Mouse (Mus musculus) stomach, embryonic 16.5 days (tissue): ENCODE results near the gene Zfp14. TPM values are rescaled to one million over a fixed set of nuclear protein-coding genes. Genes with fewer than 3 reads are reported as not detected.

Source experiments
- ATAC-seq: fragments of 200-750 bp; cut with Nextera tagmentation; 2 replicates; pipeline ENCODE4 v1.8.0; 2017; ENCODE audit warnings: moderate number of reproducible peaks, moderate TSS enrichment; ENCODE audit not compliant: insufficient read depth, low FRiP score
- H3K27ac ChIP-seq: fragments of 300-500 bp; sonication (generic); 2 replicates; pipeline ENCODE4 v1.5.1; 2014; ENCODE audit warnings: low read length
- H3K27me3 ChIP-seq: fragments of 300-500 bp; sonication (generic); 2 replicates; pipeline ENCODE4 v1.6.1; 2014; ENCODE audit warnings: low read length, control low read depth, mixed read lengths; ENCODE audit not compliant: control insufficient read depth, insufficient read depth
- H3K36me3 ChIP-seq: fragments of 300-500 bp; sonication (generic); 2 replicates; pipeline ENCODE4 v1.6.1; 2014; ENCODE audit warnings: low read length; ENCODE audit not compliant: control insufficient read depth, insufficient read depth
- H3K4me1 ChIP-seq: fragments of 300-500 bp; sonication (generic); 2 replicates; pipeline ENCODE4 v1.6.1; 2014; ENCODE audit warnings: low read length, control low read depth, mixed read lengths; ENCODE audit not compliant: control insufficient read depth, insufficient read depth
- H3K4me2 ChIP-seq: fragments of 300-500 bp; sonication (generic); 2 replicates; pipeline ENCODE4 v1.6.1; 2014; ENCODE audit warnings: low read depth, low read length, mixed read lengths
- H3K4me3 ChIP-seq: fragments of 300-500 bp; sonication (generic); replicated peaks from 2 replicates; pipeline ENCODE4 v1.5.1; 2014; ENCODE audit warnings: mild to moderate bottlenecking, low read length
- H3K9ac ChIP-seq: fragments of 300-500 bp; sonication (generic); 2 replicates; pipeline ENCODE4 v1.6.1; 2014; ENCODE audit warnings: low read length
- H3K9me3 ChIP-seq: fragments of 300-500 bp; sonication (generic); replicated peaks from 2 replicates; pipeline ENCODE4 v1.6.1; 2016; ENCODE audit warnings: low read length, control low read depth; ENCODE audit not compliant: control insufficient read depth
- WGBS: fragments of 180-500 bp; shearing (Covaris S2); extraction: QIAGEN DNeasy Blood & Tissue Kit; methylation state at CpG from one replicate; pipeline ENCODE4 v1.1.7; 2014; 5-methylcytosine and 5-hydroxymethylcytosine counted together
- polyA plus RNA-seq: library from polyadenylated mRNA; unstranded; fragments of >200 nt; fragmentation: Nextera tagmentation; extraction: Ambion mirVana; gene quantifications from 2 replicates; pipeline ENCODE4 v1.2.1, GENCODE M21; 2015

Zfp14 gene
- polyA plus RNA-seq, 1 experiment from 2014 or later, result 3.7 TPM

DNA sequence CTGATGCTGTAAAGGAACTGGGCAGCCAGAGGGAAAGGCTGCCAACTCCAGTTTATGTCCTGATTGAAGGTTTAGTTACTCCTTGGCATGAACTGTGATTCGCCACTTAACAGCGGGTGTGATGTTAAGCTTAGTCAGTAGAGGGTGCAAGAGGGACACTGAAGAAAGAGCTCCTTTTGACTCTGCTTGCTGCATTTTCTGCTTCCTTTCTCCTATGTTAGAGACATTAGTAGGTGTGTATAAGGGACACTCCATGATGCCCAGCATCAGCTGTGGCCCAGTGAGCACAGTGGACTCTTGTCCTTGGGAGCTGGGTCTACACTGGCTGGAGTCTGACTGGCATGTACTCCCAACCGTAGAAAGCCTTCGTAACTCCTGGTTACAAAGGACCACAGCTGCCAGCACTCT is 38.2 kb downstream of the Zfp14 start:
- H3K4me1 ChIP-seq, result no peaks in the 10 kb centered on the region; the same call in 1 of the 2 replicates
- ATAC-seq, result no peak
- H3K4me2 ChIP-seq, result no peak overlapping the region
- no peak overlapping the region for H3K4me3 ChIP-seq
- H3K9ac ChIP-seq, result no peak overlapping the region
- H3K36me3 ChIP-seq, result peaks cover 22% of the 10 kb centered on the region
- 78% methylated on average over 4 of the region's 4 CpGs for WGBS
- H3K9me3 ChIP-seq, result no peaks in the 10 kb centered on the region
- no peak overlapping the region for H3K27ac ChIP-seq
- H3K27me3 ChIP-seq, result no peaks in the 10 kb centered on the region

GRCm38 (mm10) chr7:30010551-30011195 is 40.5 kb downstream of the Zfp14 start:
- H3K4me2 ChIP-seq, result no peak overlapping the region
- no peak for ATAC-seq
- H3K4me1 ChIP-seq, result no peaks in the 10 kb centered on the region; the same call in 1 of the 2 replicates
- H3K36me3 ChIP-seq, result peaks cover 9% of the 10 kb centered on the region; the same call in 1 of the 2 replicates
- H3K27ac ChIP-seq, result no peak overlapping the region
- H3K9me3 ChIP-seq, result no peaks in the 10 kb centered on the region
- H3K27me3 ChIP-seq, result no peaks in the 10 kb centered on the region
- H3K9ac ChIP-seq, result no peak overlapping the region
- 78% methylated on average over 10 of the region's 10 CpGs for WGBS
- H3K4me3 ChIP-seq, result no peak overlapping the region

GRCm38 (mm10) chr7:30009321-30010085 is 41.7 kb downstream of the Zfp14 start:
- no peaks in the 10 kb centered on the region for H3K27me3 ChIP-seq
- 55% methylated on average over 21 of the region's 21 CpGs for WGBS
- ATAC-seq, result no peak
- no peaks in the 10 kb centered on the region for H3K9me3 ChIP-seq
- H3K36me3 ChIP-seq, result 0 out of 2 replicates have a peak, but pooled peaks cover 1% of the 10 kb centered on the region
- no peak overlapping the region for H3K27ac ChIP-seq
- no peak overlapping the region for H3K4me3 ChIP-seq
- no peaks in the 10 kb centered on the region; the same call in 1 of the 2 replicates for H3K4me1 ChIP-seq
- H3K4me2 ChIP-seq, result no peak overlapping the region
- H3K9ac ChIP-seq, result peak overlapping the region; percentile 51; the same call in 1 of the 2 replicates

- Histone ChIP-seq H3K4me3 (no peak overlapping the region), H3K9me3 (no peaks in the 10 kb centered on the region), H3K27me3 (no peaks in the 10 kb centered on the region), H3K27ac (no peak overlapping the region), H3K36me3 (no peaks in the 10 kb centered on the region), H3K4me2 (no peak overlapping the region), H3K9ac (no peak overlapping the region), H3K4me1 (no peaks in the 10 kb centered on the region; the same call in 1 of the 2 replicates)
- no peak for ATAC-seq
- 70% methylated on average over 6 of the region's 6 CpGs for WGBS
These were observed 43.0 kb downstream of the Zfp14 start for GRCm38 (mm10) chr7:30008020-30008690.

GRCm38 (mm10) chr7:30007601-30008000 is 43.6 kb downstream of the Zfp14 start:
- no peak overlapping the region for H3K4me2 ChIP-seq
- no peaks in the 10 kb centered on the region; the same call in 1 of the 2 replicates for H3K4me1 ChIP-seq
- 94% methylated on average over 1 of the region's 1 CpGs for WGBS
- no peaks in the 10 kb centered on the region for H3K9me3 ChIP-seq
- H3K4me3 ChIP-seq, result no peak overlapping the region
- H3K27ac ChIP-seq, result no peak overlapping the region
- H3K27me3 ChIP-seq, result no peaks in the 10 kb centered on the region
- H3K9ac ChIP-seq, result no peak overlapping the region
- H3K36me3 ChIP-seq, result no peaks in the 10 kb centered on the region
- ATAC-seq, result no peak

- no peaks in the 10 kb centered on the region for H3K9me3 ChIP-seq
- H3K9ac ChIP-seq, result no peak overlapping the region
- H3K36me3 ChIP-seq, result peaks cover 23% of the 10 kb centered on the region
- H3K4me2 ChIP-seq, result no peak overlapping the region
- 56% methylated on average over 5 of the region's 5 CpGs for WGBS
- H3K27ac ChIP-seq, result no peak overlapping the region
- ATAC-seq, result no peak
- no peak overlapping the region for H3K4me3 ChIP-seq
- no peaks in the 10 kb centered on the region for H3K4me1 ChIP-seq
- H3K27me3 ChIP-seq, result no peaks in the 10 kb centered on the region
These were observed 50.6 kb downstream of the Zfp14 start for GRCm38 (mm10) chr7:30000601-30001000.

- Histone ChIP-seq H3K27me3 (no peaks in the 10 kb centered on the region), H3K36me3 (peaks cover 48% of the 10 kb centered on the region), H3K4me2 (no peak overlapping the region), H3K4me1 (no peaks in the 10 kb centered on the region), H3K9me3 (no peaks in the 10 kb centered on the region), H3K4me3 (no peak overlapping the region), H3K9ac (no peak overlapping the region), H3K27ac (no peak overlapping the region)
- WGBS, result 79% methylated on average over 8 of the region's 8 CpGs
- ATAC-seq, result no peak
These were observed 56.0 kb downstream of the Zfp14 start for GRCm38 (mm10) chr7:29995134-29995533.

- no peak for ATAC-seq
- no peak overlapping the region for H3K4me3 ChIP-seq
These were observed 57.8 kb downstream of the Zfp14 start for GRCm38 (mm10) chr7:29993340-29993739.

DNA sequence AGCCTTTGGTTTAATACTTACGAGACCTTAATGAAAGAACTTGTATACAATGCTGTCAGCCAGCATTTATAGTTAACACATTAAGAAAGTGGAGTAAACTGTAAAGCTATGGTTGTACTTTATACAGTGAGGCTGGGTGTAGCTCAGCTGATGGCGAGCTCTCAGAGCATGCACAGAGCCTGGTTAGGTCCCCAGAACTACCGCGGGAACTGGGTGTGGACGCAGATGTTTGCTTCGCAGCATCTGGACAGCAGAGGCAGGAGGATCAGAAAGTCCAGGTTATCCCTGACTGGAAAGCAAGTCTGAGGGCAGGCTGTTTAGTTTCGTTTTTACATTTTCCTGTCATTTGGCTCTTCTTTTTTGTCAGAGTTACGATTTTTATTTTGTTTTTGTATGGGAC is 58.5 kb downstream of the Zfp14 start:
- WGBS, result 90% methylated on average over 8 of the region's 8 CpGs
- H3K4me2 ChIP-seq, result no peak overlapping the region
- no peak overlapping the region for H3K9ac ChIP-seq
- peaks cover 39% of the 10 kb centered on the region for H3K36me3 ChIP-seq
- no peaks in the 10 kb centered on the region for H3K27me3 ChIP-seq
- no peak overlapping the region for H3K27ac ChIP-seq
- no peak for ATAC-seq
- no peaks in the 10 kb centered on the region for H3K4me1 ChIP-seq
- H3K4me3 ChIP-seq, result no peak overlapping the region
- H3K9me3 ChIP-seq, result no peaks in the 10 kb centered on the region

More at GRCm38 (mm10) chr7:29993340-29993739, 57.8 kb downstream of the Zfp14 start:
- WGBS, result 93% methylated on average over 9 of the region's 9 CpGs
- no peak overlapping the region for H3K4me2 ChIP-seq
- no peaks in the 10 kb centered on the region for H3K4me1 ChIP-seq
- no peak overlapping the region for H3K27ac ChIP-seq
- no peak overlapping the region for H3K9ac ChIP-seq
- no peaks in the 10 kb centered on the region for H3K9me3 ChIP-seq
- no peaks in the 10 kb centered on the region for H3K27me3 ChIP-seq
- H3K36me3 ChIP-seq, result peaks cover 39% of the 10 kb centered on the region
